Mouse (Mus musculus): Measurements from ENCODE around the gene Gramd4.

- TF ChIP-seq CTCF (IDR thresholded peaks at IDR 0.05; ENCODE audit: extremely low read depth, insufficient read length, insufficient replicate concordance, low read depth, low read length) (no peak), POLR2A (IDR thresholded peaks at IDR 0.05; ENCODE audit: low read depth, low read length) (no peak)
Measured at GRCm38 (mm10) chr15:86184071-86184470, 126.6 kb downstream of the Gramd4 start.

All from small intestine, adult 2 months (tissue).